Mouse (Mus musculus) C2C12 (cell line): ENCODE data around the gene Paqr9.

Experiments used
- CEBPB ChIP-seq: IDR thresholded peaks from one replicate; pipeline ENCODE4 v1.6.1; 2011; ENCODE audit warnings: low read depth, mild to moderate bottlenecking, control low read depth, moderate library complexity
- CTCF ChIP-seq: IDR thresholded peaks from one replicate; pipeline ENCODE4 v1.5.1; 2011; ENCODE audit not compliant: control insufficient read depth, insufficient read depth, insufficient read length
- FOSL1 ChIP-seq: IDR thresholded peaks from one replicate; pipeline ENCODE4 v1.8.0; 2011; ENCODE audit warnings: mild to moderate bottlenecking, low read length; ENCODE audit not compliant: poor library complexity, insufficient read depth, severe bottlenecking
- MAX ChIP-seq: IDR thresholded peaks from one replicate; pipeline ENCODE4 v1.6.1; 2011; ENCODE audit warnings: mild to moderate bottlenecking, control low read depth
- MYOD1 ChIP-seq: IDR thresholded peaks from one replicate; pipeline ENCODE4 v1.6.1; 2011; ENCODE audit warnings: low read depth; ENCODE audit not compliant: control insufficient read depth, insufficient read length
- MYOG ChIP-seq: IDR thresholded peaks from one replicate; pipeline ENCODE4 v1.6.1; 2011; ENCODE audit not compliant: control insufficient read depth, insufficient read length; ENCODE audit errors: extremely low read depth
- USF1 ChIP-seq: IDR thresholded peaks from one replicate; pipeline ENCODE4 v1.6.1; 2011; ENCODE audit warnings: low read depth, mild to moderate bottlenecking, control low read depth, moderate library complexity

DNA sequence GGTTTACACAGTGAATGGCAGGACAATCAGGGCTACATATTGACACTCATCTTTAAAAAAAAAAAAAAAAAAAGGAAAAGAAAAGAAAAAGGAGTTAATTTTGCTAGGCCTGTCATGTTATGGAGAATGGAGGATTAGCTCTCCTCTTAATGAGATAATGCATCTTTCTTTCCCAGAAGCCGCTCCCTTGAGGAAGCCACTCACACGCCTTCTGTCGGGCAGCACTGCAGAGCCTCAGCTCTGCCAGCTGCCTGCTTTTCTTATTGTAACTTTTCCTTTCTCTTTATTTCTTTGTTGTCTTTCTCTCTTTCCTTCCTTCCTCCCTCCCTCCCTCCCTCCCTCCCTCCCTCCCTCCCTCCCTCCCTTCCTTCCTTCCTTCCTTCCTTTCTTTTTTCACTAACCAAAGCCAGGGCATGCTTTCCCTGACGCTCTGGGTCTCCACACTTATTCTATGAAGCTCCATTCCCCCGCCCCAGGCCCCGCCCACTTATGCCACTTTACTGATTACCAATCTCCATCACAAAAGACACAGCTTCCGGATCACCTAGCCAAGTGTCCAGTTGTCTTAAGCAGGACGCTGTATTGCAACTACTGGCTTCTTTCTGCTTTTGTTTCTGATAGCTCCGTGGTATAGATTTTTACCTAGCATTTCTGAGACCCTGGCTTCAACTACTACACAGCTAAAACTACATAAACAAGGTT lies 54.1 kb downstream of the Paqr9 start:
- TF ChIP-seq CEBPB (no peak), CTCF (no peak), MAX (no peak), USF1 (no peak), FOSL1 (no peak), MYOG (no peak), MYOD1 (no peak)
